Mouse (Mus musculus): ENCODE data around the gene Fgd2. TPM values are rescaled to one million over a fixed set of nuclear protein-coding genes. Genes with fewer than 3 reads are reported as not detected.
A peak's percentile ranks its signal among the peaks of the same experiment; 100 is the strongest.
"Not testable (repeated sequence)": the region's sequence is repeated elsewhere in the genome, so short reads cannot be mapped to it uniquely, and the experiment has no call there.

Fgd2 gene
- total RNA-seq, 2 experiments from 2014 or later, result 5.6 to 8.2 TPM

DNA sequence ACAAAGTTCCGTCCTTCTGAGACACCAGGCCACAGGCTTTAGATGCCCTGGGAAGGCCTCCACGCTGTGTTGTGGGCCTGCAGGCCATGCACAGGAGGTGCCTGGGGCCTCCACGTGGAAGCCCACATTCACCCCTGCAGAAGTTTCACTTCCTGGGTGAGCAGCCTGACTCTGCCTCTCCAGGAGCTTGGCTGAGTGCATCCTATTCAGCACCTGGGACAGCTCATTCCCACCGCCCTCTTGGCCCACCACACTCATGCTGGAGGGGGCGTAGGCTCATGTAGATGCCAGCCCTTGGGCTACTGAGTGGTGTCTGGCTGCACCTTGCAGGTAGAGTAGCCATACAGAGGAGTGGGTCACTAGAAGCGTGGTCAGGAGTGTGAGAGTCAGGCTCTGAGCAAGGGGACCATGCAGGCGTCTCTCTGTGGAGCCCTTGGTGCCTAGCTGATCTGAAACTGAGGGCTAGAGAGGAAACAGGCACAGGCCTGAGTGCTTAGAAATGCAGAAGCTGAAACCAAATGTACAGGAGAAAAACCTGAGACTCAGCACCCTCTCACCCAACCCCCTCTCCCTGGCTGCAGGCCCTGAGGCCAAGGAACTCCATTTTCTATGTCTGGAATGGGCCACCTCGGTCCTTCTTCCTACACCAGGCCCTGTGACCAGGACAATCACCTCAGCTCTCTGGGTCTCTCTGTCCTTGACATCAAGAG, 1.4 kb downstream of the Fgd2 start:
- no peak for DNase-seq (ENCODE audit: extremely low spot score in 1 of 2, low spot score in 1 of 2)

GRCm38 (mm10) chr17:29363109-29363508, 2.4 kb downstream of the Fgd2 start:
- no peak for DNase-seq (ENCODE audit: extremely low spot score in 1 of 2, low spot score in 1 of 2)

DNA sequence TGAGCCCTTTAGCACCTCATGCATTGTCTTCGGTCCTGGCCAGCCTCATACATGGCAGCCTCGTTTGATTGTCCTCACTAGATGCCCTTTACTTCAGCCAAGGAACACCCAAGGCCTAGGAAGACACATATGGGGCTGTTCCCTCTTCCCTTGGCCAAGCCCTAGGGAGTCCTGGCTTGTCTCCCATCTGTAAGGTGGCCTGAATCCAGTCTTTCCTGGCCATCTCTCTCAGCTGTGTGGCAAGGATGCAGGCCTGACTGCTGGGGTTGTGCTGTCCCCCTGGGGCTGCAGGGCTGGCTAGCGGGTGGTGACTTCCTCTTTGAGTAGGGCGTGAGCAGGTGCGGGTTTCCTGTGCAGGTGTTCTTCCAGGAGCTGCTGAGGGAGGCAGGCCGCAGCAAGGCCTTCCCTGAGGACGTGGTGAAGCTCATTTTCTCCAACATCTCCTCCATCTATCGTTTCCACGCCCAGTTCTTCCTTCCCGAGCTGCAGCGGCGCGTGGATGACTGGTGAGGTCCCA, 4.4 kb downstream of the Fgd2 start:
- DNase-seq (ENCODE audit: extremely low spot score in 1 of 2, low spot score in 1 of 2), result no peak

- DNase-seq (ENCODE audit: extremely low spot score in 1 of 2, low spot score in 1 of 2), result no peak
Measured at GRCm38 (mm10) chr17:29368726-29369125, 8.0 kb downstream of the Fgd2 start.

GRCm38 (mm10) chr17:29370984-29371723, 10.4 kb downstream of the Fgd2 start:
- DNase-seq (ENCODE audit: extremely low spot score in 1 of 2, low spot score in 1 of 2), result peak; percentile 87 to 97

GRCm38 (mm10) chr17:29375871-29376270, 15.2 kb downstream of the Fgd2 start:
- no peak for DNase-seq (ENCODE audit: extremely low spot score in 1 of 2, low spot score in 1 of 2)

GRCm38 (mm10) chr17:29378056-29378455, 17.3 kb downstream of the Fgd2 start:
- DNase-seq (ENCODE audit: extremely low spot score in 1 of 2, low spot score in 1 of 2), result no peak

DNA sequence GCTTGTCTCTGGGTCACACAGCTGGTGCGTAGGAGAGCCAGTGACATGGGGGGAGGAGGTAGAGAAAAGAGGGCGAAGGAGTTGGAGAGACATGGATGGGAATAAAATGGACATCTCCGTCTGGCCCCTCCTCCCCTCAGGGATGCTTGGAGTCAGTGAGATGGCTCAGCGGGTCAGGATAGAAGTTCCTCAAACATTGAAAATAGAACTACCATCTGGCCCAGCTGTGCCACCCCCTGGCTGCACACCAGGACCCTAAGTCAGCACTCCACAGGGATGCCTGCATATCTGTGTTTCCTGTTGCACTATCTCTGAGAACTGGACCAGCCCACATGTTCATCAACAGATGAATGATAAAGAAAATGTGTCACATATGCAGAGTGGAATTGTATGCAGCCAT, 19.5 kb downstream of the Fgd2 start:
- no peak for DNase-seq (ENCODE audit: extremely low spot score in 1 of 2, low spot score in 1 of 2)

GRCm38 (mm10) chr17:29381472-29381871, 20.8 kb downstream of the Fgd2 start:
- peak in 1 of 2 experiments; percentile 61 for DNase-seq (ENCODE audit: extremely low spot score in 1 of 2, low spot score in 1 of 2)

GRCm38 (mm10) chr17:29382417-29382816, 21.7 kb downstream of the Fgd2 start:
- DNase-seq (ENCODE audit: extremely low spot score in 1 of 2, low spot score in 1 of 2), result no peak

DNA sequence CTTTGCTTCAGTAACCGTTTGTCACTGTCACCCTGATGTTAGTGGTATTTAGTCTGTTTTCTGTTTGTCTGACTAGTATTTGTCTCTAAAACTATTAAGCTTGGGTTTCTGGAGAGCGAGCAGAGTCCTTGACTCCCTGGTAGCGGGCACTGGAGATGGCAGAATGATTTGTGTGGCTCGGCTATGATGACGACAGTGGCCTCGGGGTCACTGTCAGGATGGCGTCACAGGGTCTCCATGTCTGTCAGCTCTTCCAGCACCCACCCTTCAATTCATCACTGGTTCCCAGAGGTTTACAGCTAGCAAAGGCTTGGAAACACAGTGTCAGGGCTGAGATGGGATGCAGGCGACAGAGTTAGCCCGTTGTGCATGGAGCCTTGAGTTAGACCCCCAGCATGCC, 23.2 kb downstream of the Fgd2 start:
- DNase-seq (ENCODE audit: extremely low spot score in 1 of 2, low spot score in 1 of 2), result no peak

DNA sequence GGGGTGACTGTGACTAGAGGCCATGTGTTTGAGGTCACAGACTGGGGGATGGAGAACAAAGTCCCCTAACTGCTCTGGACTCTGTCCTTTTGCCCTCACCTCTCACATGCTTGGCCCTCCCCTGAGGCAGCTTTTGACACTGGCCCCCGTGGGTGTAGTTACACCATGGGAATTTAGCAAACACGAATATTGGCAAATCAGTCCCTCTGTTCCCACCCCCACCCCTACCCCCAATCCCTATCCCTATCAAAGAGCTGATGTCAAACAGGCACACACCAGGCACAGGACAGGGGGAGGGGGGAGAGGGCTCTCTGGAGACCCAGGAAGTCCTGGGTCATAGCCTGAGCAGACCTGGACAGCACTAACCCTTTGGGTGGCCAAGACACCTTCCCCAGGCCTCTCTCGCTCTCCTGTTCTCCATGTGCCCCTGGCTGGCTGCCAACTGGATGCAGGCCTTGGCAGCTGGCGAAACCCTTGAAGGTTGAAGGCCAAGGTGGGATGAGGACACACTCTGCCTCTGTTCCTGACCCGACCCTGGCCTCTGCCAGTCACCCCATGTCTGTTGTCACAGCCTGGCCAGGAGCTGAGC, 24.2 kb downstream of the Fgd2 start:
- DNase-seq (ENCODE audit: extremely low spot score in 1 of 2, low spot score in 1 of 2), result no peak

- no peak for DNase-seq (ENCODE audit: extremely low spot score in 1 of 2, low spot score in 1 of 2)
Measured at GRCm38 (mm10) chr17:29385746-29386145, 25.0 kb downstream of the Fgd2 start.

DNA sequence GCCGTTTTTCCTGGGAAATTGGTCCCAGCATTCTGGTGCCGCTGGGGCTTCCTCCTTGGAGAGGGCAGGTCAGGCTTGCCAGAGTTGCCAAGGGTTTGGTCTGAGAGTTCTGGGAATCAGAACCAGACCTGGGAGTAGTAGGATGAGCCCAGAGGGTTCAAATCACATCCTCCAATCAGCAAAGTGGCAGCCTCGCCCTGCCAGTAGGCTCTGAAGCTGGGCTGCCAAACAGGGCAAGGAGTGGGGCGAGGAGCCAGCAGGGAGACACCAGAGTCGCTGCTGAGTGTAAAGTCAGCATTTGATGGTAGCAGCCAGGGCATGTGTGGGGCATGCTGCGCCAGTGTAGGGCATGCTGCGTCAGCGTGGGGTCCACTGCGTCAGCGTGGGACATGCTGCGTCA, 28.3 kb downstream of the Fgd2 start:
- DNase-seq (ENCODE audit: extremely low spot score in 1 of 2, low spot score in 1 of 2), result no peak

- DNase-seq (ENCODE audit: extremely low spot score in 1 of 2, low spot score in 1 of 2), result no peak
Measured at GRCm38 (mm10) chr17:29391280-29391679, 30.6 kb downstream of the Fgd2 start.

- no peak for DNase-seq (ENCODE audit: extremely low spot score in 1 of 2, low spot score in 1 of 2)
Measured at GRCm38 (mm10) chr17:29393335-29394089, 32.8 kb downstream of the Fgd2 start.

DNA sequence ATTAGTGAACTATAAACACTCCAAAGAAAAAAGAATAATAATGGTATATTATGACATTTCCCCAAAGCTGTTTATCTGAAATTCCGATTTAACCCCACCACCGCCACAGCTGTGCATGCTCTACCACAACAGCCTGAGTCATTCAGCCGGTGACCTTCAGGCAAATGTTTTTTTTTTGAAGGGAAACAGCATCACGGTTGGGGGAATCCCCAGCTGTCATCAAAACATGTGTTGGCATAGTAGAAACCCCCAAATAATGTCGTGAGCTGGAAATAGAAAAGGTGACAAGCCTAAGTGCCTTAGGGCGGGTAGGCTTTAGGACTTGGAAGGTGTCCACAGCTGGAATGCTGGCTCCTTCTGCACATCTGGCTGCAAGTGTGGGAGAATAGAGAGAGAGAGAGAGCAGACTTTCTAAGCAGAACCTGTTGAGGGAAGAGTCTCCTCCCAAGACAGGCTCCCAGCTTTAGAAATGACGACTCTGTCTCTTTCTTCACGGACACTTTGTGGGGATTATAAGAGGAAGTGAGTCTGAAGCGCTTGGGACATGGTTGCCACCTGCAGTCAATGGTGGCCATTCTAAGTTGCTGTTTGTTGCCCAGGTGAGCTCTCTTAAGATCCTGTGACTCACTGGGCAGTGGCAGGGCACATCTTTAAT, 33.5 kb downstream of the Fgd2 start:
- no peak for DNase-seq (ENCODE audit: extremely low spot score in 1 of 2, low spot score in 1 of 2)

- DNase-seq (ENCODE audit: extremely low spot score in 1 of 2, low spot score in 1 of 2), result not testable (repeated sequence)
Measured at GRCm38 (mm10) chr17:29394761-29395160, 34.0 kb downstream of the Fgd2 start.

DNA sequence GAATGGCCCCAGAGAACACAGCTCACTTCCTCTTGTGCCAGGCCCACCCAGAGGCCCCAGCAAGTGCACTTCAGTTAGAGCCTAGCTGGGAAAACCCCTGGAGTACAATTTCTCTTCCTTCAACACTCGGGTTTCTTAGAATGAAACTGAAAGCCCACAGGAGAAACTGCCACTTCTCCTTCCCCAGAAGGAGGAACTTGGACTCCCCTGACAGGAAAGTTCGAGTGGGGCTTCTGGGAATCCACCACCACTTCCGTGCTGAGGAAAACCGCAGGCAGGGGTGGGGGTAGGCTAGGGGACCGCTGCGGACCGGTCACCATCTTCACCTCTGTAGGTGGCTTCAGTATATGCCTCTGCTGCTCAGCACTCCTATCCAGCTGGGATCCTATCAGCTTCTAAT, 34.7 kb downstream of the Fgd2 start:
- DNase-seq (ENCODE audit: extremely low spot score in 1 of 2, low spot score in 1 of 2), result no peak
